Mouse (Mus musculus) stomach, embryonic 15.5 days (tissue): ENCODE measurements around the gene Peli2. TPM values are rescaled to one million over a fixed set of nuclear protein-coding genes. Genes with fewer than 3 reads are reported as not detected.

Experiments
- ATAC-seq: fragments of 200-750 bp; cut with Nextera tagmentation; 2 replicates; pipeline ENCODE4 v1.8.0; 2017; ENCODE audit warnings: low read depth, moderate number of reproducible peaks, moderate TSS enrichment; ENCODE audit not compliant: insufficient read depth, low FRiP score
- H3K27ac ChIP-seq: fragments of 300-500 bp; sonication (generic); 2 replicates; pipeline ENCODE4 v1.5.1; 2015; ENCODE audit warnings: mild to moderate bottlenecking, inconsistent platforms
- H3K27me3 ChIP-seq: fragments of 300-500 bp; sonication (generic); replicated peaks from 2 replicates; pipeline ENCODE4 v1.6.1; 2015; ENCODE audit warnings: inconsistent platforms
- H3K36me3 ChIP-seq: fragments of 300-500 bp; sonication (generic); 2 replicates; pipeline ENCODE4 v1.6.1; 2015; ENCODE audit warnings: inconsistent platforms
- H3K4me1 ChIP-seq: fragments of 300-500 bp; sonication (generic); 2 replicates; pipeline ENCODE4 v1.6.1; 2015; ENCODE audit warnings: inconsistent platforms
- H3K4me2 ChIP-seq: fragments of 300-500 bp; sonication (generic); 2 replicates; pipeline ENCODE4 v1.6.1; 2015; ENCODE audit warnings: mild to moderate bottlenecking, inconsistent platforms
- H3K4me3 ChIP-seq: fragments of 300-500 bp; sonication (generic); replicated peaks from 2 replicates; pipeline ENCODE4 v1.5.1; 2015; ENCODE audit warnings: inconsistent platforms
- H3K9ac ChIP-seq: fragments of 300-500 bp; sonication (generic); 2 replicates; pipeline ENCODE4 v1.6.1; 2015; ENCODE audit warnings: inconsistent platforms
- H3K9me3 ChIP-seq: fragments of 300-500 bp; sonication (generic); 2 replicates; pipeline ENCODE4 v1.6.1; 2016; ENCODE audit warnings: inconsistent platforms
- WGBS: fragments of 180-500 bp; shearing (Covaris S2); methylation state at CpG from one replicate; pipeline ENCODE4 v1.1.7; 2015; 5-methylcytosine and 5-hydroxymethylcytosine counted together
- polyA plus RNA-seq: library from polyadenylated mRNA; unstranded; fragments of >200 nt; fragmentation: Nextera tagmentation; extraction: Ambion mirVana; gene quantifications from 2 replicates; pipeline ENCODE4 v1.2.1, GENCODE M21; 2015

Peli2 gene
- polyA plus RNA-seq, 1 experiment from 2014 or later, result 8.1 TPM

DNA sequence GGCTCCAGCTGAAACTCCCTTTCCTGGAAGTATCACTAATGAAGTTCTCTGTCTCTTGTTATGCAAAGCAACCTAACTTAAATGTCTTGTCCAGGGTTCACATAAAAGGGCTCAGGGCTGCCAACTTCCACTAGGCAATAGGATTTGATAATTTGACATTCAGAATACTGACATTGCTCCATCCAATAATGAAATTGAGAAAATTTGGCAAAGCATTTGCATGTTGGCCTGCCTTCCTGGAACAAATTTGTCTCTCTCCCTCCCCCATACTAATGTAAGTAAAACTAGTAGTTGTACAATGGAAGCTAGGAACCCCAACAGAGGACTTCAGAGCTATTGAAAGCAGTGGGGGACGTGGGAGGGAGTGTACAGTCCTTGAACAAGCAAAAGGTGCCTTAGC, 21.3 kb upstream of the Peli2 start:
- no peak for ATAC-seq
- H3K9ac ChIP-seq, result no peak overlapping the region
- 52% methylated on average over 1 of the region's 1 CpGs for WGBS
- no peaks in the 10 kb centered on the region for H3K27me3 ChIP-seq
- no peaks in the 10 kb centered on the region for H3K36me3 ChIP-seq
- no peaks in the 10 kb centered on the region for H3K9me3 ChIP-seq
- H3K4me3 ChIP-seq, result no peak overlapping the region
- no peak overlapping the region for H3K4me2 ChIP-seq
- no peak overlapping the region for H3K27ac ChIP-seq
- no peaks in the 10 kb centered on the region for H3K4me1 ChIP-seq

DNA sequence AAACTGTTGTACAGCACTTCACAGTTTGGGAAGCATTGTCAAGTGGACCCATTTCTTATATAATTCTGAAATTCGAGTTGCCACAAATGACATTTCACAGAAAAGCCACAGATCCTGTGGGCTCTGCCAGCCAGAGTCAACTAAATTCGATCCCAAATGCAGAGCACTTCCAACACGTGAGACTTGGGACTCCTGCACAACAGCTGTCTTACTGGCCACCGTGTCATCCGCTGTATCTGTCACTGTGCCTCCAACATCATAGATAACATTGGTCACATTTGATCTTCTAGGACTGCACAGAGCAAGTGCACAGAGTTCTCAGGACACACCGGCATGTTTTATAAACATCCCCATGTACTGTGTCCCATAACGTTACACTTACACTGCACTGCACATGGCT, 14.2 kb upstream of the Peli2 start:
- H3K4me3 ChIP-seq, result no peak overlapping the region
- H3K36me3 ChIP-seq, result no peaks in the 10 kb centered on the region
- no peak overlapping the region for H3K4me2 ChIP-seq
- H3K27ac ChIP-seq, result no peak overlapping the region
- H3K9me3 ChIP-seq, result no peaks in the 10 kb centered on the region
- no peak for ATAC-seq
- H3K4me1 ChIP-seq, result no peaks in the 10 kb centered on the region
- H3K27me3 ChIP-seq, result no peaks in the 10 kb centered on the region
- WGBS, result 75% methylated on average over 7 of the region's 7 CpGs
- no peak overlapping the region for H3K9ac ChIP-seq

DNA sequence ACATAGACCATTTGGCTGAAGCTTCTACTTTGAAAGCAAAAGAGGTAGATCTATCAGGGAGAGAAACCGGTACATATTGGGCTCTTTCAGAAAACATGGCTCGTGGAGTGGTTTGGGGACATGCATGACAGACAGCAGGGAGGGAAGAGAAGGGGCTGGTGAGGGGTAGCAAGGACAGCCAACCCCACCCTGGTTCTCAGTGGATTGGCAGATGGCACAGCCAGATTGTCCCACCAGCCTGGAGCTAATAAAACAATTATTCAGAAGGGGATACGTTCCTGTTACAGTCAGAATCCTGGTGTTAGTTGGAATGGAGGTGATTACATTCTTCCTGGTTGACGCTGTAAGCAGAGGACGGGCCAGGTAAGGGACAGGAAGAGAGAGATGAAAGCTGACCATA, 2.6 kb upstream of the Peli2 start:
- H3K36me3 ChIP-seq, result no peaks in the 10 kb centered on the region
- 78% methylated on average over 5 of the region's 5 CpGs for WGBS
- no peak overlapping the region for H3K9ac ChIP-seq
- ATAC-seq, result no peak
- no peak overlapping the region for H3K4me3 ChIP-seq
- H3K4me2 ChIP-seq, result no peak overlapping the region
- H3K27me3 ChIP-seq, result no peaks in the 10 kb centered on the region
- peaks cover 15% of the 10 kb centered on the region; the same call in 1 of the 2 replicates for H3K4me1 ChIP-seq
- no peak overlapping the region for H3K27ac ChIP-seq
- H3K9me3 ChIP-seq, result no peaks in the 10 kb centered on the region

DNA sequence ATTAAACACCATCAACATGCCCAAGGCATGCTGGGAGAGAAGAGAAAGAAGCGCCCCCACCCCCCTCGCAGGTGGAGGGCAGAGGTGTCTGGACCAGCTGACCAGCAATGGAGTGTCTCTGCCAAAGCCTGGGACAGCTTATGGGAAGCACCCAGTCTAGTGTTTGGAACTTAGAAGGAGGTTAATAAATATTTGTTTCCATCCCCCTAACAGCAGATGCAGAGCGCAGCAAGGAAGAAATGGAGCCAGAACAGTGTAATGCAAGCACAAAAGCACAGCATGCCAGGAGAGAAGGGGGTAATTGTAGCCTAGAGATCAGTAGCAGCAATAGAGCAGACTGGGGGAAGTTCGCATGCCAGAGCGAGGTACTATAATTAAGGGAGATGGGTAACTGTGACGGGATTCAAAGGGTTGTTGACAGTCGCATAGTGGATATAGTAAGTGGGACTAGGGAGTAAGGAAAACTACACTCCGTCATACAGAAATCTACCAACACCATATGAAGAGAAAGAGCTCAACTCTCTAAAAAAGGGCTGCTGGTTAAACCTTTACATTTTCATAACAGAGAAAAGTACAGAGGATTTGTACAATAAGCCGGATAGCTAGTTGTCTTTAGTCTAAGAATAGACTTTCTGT, 1.5 kb upstream of the Peli2 start:
- no peak for ATAC-seq
- H3K4me2 ChIP-seq, result peak overlapping the region; percentile 2; the same call in 1 of the 2 replicates
- H3K4me1 ChIP-seq, result peaks cover 21% of the 10 kb centered on the region; the same call in 1 of the 2 replicates
- H3K9me3 ChIP-seq, result no peaks in the 10 kb centered on the region
- H3K27ac ChIP-seq, result peak overlapping the region; percentile 3; the same call in 1 of the 2 replicates
- H3K27me3 ChIP-seq, result no peaks in the 10 kb centered on the region
- 16% methylated on average over 9 of the region's 9 CpGs for WGBS
- H3K4me3 ChIP-seq, result no peak overlapping the region
- no peak overlapping the region for H3K9ac ChIP-seq
- H3K36me3 ChIP-seq, result no peaks in the 10 kb centered on the region

- ATAC-seq, result no peak
- H3K9ac ChIP-seq, result no peak overlapping the region
Measured at GRCm38 (mm10) chr14:48119648-48120270, 864 bp upstream of the Peli2 start.

GRCm38 (mm10) chr14:48120443-48120751, 226 bp upstream of the Peli2 start:
- H3K4me2 ChIP-seq, result peak overlapping the region; percentile 79
- peak overlapping the region; percentile 78 for H3K4me3 ChIP-seq
- no peaks in the 10 kb centered on the region for H3K36me3 ChIP-seq
- WGBS, result 4% methylated on average over 10 of the region's 10 CpGs
- H3K9me3 ChIP-seq, result no peaks in the 10 kb centered on the region
- H3K9ac ChIP-seq, result no peak overlapping the region
- H3K4me1 ChIP-seq, result peaks cover 28% of the 10 kb centered on the region; the same call in 1 of the 2 replicates
- H3K27me3 ChIP-seq, result no peaks in the 10 kb centered on the region
- ATAC-seq, result no peak; the same call in 1 of the 2 replicates
- H3K27ac ChIP-seq, result peak overlapping the region; percentile 27; the same call in 1 of the 2 replicates

More at GRCm38 (mm10) chr14:48119648-48120270, 864 bp upstream of the Peli2 start:
- Histone ChIP-seq H3K4me3 (peak overlapping the region; percentile 14; the same call in 1 of the 2 replicates), H3K4me1 (peaks cover 25% of the 10 kb centered on the region; the same call in 1 of the 2 replicates), H3K27me3 (no peaks in the 10 kb centered on the region), H3K27ac (no peak overlapping the region), H3K9me3 (no peaks in the 10 kb centered on the region), H3K4me2 (peak overlapping the region; percentile 79), H3K36me3 (no peaks in the 10 kb centered on the region)
- 11% methylated on average over 17 of the region's 17 CpGs for WGBS

- no peaks in the 10 kb centered on the region for H3K27me3 ChIP-seq
- H3K27ac ChIP-seq, result peak overlapping the region; percentile 86
- peaks cover 28% of the 10 kb centered on the region; the same call in 1 of the 2 replicates for H3K4me1 ChIP-seq
- H3K9me3 ChIP-seq, result no peaks in the 10 kb centered on the region
- under 1% methylated on average over 32 of the region's 32 CpGs for WGBS
- H3K36me3 ChIP-seq, result no peaks in the 10 kb centered on the region
- peak overlapping the region; percentile 79 for H3K4me2 ChIP-seq
- H3K9ac ChIP-seq, result peak overlapping the region; percentile 84
- H3K4me3 ChIP-seq, result peak overlapping the region; percentile 78
- ATAC-seq, result peak; percentile 4; the same call in 1 of the 2 replicates
Measured at GRCm38 (mm10) chr14:48121529-48122517, 1.2 kb downstream of the Peli2 start.

- H3K4me3 ChIP-seq, result no peak overlapping the region
- H3K27me3 ChIP-seq, result no peaks in the 10 kb centered on the region
- H3K9me3 ChIP-seq, result no peaks in the 10 kb centered on the region
- H3K4me2 ChIP-seq, result no peak overlapping the region
- H3K9ac ChIP-seq, result no peak overlapping the region
- no peaks in the 10 kb centered on the region for H3K36me3 ChIP-seq
- no peak overlapping the region for H3K27ac ChIP-seq
- 73% methylated on average over 5 of the region's 5 CpGs for WGBS
- H3K4me1 ChIP-seq, result peaks cover 26% of the 10 kb centered on the region; the same call in 1 of the 2 replicates
- no peak for ATAC-seq
Measured at GRCm38 (mm10) chr14:48124011-48124410, 3.4 kb downstream of the Peli2 start.

DNA sequence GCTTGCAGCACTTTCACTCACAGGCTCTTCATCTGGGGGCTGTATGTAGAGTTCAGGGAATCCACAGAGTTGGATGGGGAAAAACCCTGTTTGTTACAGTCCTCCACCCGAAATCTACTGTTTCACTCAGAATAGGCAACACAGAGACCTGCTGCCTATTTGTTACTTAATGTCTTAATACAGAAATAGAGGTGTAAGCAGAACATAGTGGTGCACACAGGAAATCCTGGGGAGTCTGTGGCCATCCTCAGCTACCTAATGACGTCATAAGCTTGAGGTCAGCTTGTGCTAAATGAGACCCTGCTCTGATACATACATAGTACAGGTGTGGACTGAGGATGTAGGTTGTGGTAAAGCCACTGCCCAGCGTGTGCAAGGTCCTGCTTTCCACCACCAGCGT, 4.2 kb downstream of the Peli2 start:
- WGBS, result 57% methylated on average over 4 of the region's 4 CpGs
- peaks cover 26% of the 10 kb centered on the region; the same call in 1 of the 2 replicates for H3K4me1 ChIP-seq
- no peak for ATAC-seq

GRCm38 (mm10) chr14:48125971-48126370, 5.3 kb downstream of the Peli2 start:
- Histone ChIP-seq H3K36me3 (no peaks in the 10 kb centered on the region), H3K27ac (no peak overlapping the region), H3K9ac (no peak overlapping the region), H3K9me3 (no peaks in the 10 kb centered on the region), H3K4me3 (no peak overlapping the region), H3K27me3 (no peaks in the 10 kb centered on the region), H3K4me1 (peaks cover 26% of the 10 kb centered on the region; the same call in 1 of the 2 replicates), H3K4me2 (no peak overlapping the region)
- 79% methylated on average over 6 of the region's 6 CpGs for WGBS
- ATAC-seq, result no peak

More for the DNA sequence above, 4.2 kb downstream of the Peli2 start:
- H3K9ac ChIP-seq, result no peak overlapping the region
- H3K27me3 ChIP-seq, result no peaks in the 10 kb centered on the region
- H3K27ac ChIP-seq, result no peak overlapping the region
- H3K36me3 ChIP-seq, result no peaks in the 10 kb centered on the region
- no peak overlapping the region for H3K4me3 ChIP-seq
- H3K4me2 ChIP-seq, result no peak overlapping the region
- no peaks in the 10 kb centered on the region for H3K9me3 ChIP-seq

GRCm38 (mm10) chr14:48126931-48127330, 6.3 kb downstream of the Peli2 start:
- Histone ChIP-seq H3K9ac (no peak overlapping the region), H3K27me3 (no peaks in the 10 kb centered on the region), H3K27ac (no peak overlapping the region), H3K4me1 (peaks cover 30% of the 10 kb centered on the region; the same call in 1 of the 2 replicates), H3K4me3 (no peak overlapping the region), H3K9me3 (no peaks in the 10 kb centered on the region), H3K36me3 (no peaks in the 10 kb centered on the region), H3K4me2 (no peak overlapping the region)
- no peak for ATAC-seq
- 87% methylated on average over 4 of the region's 4 CpGs for WGBS
